Mouse (Mus musculus): ENCODE results near the gene Coq2.
A peak's percentile ranks its signal among the peaks of the same experiment; 100 is the strongest.

Coq2 gene

DNA sequence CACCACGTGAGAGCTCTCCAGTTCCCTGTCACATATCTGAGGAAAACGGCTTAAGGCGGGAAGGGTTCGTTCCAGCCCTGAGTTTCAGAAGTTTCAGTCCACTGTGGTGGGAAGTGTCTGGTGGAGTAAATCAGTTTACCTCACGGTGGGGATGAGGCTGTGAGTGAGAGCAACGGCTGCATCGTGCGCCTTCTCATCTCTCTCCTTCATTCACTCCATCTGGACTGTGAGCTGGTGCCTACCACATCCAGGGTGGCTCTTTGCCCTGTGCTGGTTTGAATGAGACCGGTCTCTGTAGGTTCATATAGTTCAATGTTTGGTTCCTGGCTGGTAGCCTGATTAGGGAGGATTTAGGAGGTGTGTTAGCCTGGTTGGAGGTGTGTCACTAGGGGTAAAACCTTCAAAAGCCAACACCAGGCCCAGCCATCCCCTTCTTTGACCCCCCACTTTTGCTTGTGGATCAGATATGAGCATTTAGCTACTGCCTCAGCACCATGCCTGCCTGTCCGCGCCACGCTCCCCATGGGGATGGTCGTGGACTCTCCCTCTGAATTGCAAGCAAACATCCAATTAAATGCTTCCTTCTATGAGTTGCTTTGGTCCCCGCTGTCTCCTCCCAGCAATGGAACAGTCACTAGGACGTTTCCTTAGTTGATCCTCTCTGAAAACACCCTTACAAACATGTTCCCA lies 55.2 kb downstream of the Coq2 start:
- no peak for DNase-seq

DNA sequence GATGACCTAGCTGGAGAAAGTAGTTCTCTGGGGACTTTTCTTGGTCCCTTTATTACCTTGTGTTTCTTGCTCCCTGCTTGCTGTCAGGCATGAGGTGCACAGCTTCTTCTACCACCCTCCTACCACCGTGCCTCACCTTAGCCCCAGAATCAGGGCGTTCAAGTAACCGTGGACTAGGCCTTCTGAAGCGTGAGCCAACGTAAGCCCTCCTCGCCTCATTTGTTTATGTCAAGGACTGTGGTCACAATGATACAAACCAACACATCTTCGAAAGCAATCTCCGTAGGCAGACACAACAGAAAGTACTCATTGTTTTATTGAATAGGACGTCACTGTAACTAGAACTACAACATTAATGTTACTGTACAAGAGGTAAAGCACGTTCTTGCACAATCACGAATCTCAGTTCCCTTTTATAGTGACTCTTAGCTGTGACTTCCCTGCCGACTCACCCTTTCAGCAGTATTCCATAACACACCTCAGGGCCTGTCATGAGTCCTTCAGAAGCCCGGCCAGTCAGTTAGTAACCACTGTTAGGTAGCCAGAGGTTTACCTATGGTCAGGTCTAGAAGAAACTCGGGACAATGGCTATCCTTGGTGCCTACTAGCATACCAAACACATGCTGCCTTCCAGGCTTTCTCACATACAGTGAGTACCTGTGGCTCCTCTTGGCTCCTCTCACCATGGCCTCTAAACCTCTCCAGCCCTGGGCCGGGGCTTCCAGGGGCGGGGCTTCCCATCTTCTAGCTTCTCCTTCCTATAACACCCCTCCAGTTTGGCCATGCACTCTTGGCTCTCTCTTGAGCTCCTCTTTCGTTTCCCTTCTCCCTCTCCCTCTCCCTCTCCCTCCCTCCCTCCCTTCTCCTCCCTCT lies 60.8 kb downstream of the Coq2 start:
- DNase-seq = no peak

DNA sequence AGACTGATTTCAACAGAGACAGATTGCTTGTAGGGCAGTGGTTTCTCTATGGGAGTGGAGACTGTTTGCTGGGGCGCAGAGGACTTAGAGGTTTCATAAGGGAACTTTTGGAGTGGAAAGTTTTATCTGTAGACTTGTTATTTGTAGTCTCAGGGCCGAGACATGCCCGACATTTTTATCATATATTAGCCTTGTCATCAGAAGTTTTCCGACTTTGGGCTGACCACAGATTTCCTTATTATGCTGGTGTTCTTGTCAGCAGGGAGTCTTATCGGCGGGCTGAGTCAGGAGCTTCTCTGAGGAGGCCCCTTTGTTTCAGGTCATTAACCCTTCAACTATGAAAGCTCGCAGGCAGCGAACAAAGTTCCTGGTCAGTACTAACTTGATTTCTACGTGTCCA lies 67.1 kb downstream of the Coq2 start:
- no peak for DNase-seq

DNA sequence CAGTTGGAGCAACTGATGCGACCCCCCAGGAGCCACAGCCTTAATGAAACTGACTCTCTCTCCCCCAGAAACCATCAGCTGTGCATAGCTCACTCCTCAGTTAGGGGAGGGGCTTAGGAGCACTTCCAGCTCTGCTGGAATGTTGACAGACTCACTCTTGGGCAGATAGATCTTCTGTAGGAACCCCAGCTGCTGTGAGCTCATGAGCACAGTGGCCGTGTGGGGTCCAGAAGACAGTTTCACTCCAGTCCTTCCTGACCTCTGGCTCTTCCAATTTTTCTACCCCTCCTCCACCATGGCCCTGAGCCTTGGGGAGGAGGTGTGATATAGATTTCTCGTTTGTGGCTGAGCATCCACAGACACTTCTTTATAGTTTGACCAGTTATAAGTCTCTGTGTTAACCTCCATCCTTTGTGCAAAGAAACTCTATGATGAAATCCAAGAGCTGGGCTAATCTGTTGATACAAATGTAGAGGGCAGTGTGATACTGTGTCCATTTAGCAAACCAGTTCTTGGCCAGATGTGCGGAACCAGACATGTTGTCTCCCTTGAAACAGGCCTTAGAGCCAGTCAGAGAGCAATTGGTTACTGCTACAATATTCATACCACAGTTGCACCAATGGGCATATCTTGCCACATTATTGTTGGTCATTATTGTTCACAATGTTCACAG lies 67.7 kb downstream of the Coq2 start:
- no peak for DNase-seq

DNA sequence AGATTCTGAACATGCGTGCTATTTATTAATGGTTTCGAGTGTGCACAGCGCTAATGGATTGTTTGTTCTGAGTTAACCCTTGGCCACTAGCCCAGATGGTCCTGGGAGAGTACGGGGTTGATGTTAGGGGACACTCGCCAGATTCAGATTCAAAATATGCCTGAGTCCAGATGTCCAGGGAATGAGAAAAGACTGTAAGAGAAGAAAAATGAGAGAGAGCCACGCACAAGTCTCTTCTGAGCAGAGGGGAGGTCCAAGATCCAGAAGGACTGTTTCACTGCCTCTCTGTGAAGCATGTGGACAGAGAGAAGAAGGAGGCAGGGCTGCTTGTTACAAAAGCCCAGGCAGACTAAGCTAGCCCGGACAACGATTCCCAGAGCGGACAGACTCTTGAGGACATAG lies 69.1 kb downstream of the Coq2 start:
- DNase-seq = peak; percentile 10 to 12

Measured in cerebellum, postnatal 14 days (tissue).